Mouse (Mus musculus) adrenal gland, postnatal 10 days (tissue): Measurements from ENCODE around the gene Gm17482. TPM values are rescaled to one million over a fixed set of nuclear protein-coding genes. Genes with fewer than 3 reads are reported as not detected.
A peak's percentile ranks its signal among the peaks of the same experiment; 100 is the strongest.

Source experiments
- DNase-seq: peaks from one replicate; pipeline ENCODE4 v3.0.0; 2021; ENCODE audit warnings: mixed read lengths
- total RNA-seq, 2 experiments: library from RNA; stranded (reverse); gene quantifications; 2 replicates each; pipeline ENCODE4 v1.2.3; 2021

The Gm17482 gene
- total RNA-seq, 2 experiments from 2014 or later = not detected

DNA sequence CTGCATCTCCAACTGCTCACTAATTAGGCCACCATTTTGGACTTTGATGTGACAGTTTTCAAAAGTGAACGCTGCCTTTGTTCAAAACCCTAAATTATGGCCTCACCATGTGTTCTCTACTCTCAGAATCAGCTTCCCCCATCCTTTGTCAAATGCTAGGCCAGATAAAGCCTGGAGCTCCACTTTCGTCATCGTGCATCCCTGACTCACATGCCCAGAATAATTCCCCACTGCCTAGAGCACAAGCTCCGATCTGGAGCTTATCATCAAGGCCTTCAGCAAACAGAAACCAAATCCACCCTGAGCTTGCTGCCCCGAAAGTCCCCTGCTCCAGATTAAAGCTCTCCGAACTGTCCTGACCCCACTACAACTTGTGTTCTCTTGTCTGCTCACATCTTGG, 65.5 kb downstream of the Gm17482 start:
- DNase-seq = peak; percentile 43

DNA sequence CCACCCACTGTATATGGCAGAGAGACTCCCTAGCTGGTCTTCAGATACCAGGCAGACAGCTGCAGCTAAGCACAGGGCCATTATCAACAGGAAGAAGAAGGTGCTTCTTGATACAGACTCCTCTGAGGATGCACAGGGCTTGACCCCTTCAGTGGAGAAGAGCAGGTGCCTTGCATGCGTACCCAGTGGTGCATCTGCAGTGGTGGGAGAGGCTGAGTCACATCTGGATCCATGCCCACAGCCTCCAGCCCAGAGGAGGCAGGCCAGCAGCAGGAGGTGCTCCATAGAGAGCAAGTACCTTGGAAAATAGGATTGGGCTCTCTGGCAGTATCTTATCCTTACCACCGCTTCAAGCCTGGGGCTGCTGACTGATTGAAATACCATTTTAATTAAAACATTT, 66.7 kb downstream of the Gm17482 start:
- no peak for DNase-seq

DNA sequence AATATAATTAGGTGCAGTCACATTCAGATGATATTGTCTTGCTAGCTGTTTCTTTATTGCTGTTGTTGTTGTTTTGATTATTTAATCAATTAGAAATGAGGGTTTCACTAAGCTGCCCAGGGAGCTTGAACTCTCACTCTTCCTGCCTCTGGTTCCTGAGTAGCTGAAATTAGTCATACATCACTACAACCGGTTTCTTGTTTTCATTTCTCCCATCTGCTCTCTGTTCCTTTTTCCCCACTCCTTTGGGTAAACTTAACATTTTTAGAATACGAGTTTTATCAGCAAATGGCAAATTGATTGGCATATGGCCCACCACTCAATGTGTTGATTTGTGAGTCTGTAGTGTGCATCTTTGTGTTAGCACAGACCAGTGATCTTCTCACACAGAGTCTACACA, 80.0 kb downstream of the Gm17482 start:
- DNase-seq = no peak

Other genes with a start within 250 kb of the Gm17482 start
- 10 to 100 TPM; 28.4 to 30.5 TPM for gene Tamm41, start 189.5 kb upstream of the Gm17482 start, total RNA-seq
- 10 to 100 TPM; 23.2 to 41.1 TPM for gene Syn2, start 92.4 kb upstream of the Gm17482 start, total RNA-seq
- gene Timp4, start 24.9 kb downstream of the Gm17482 start, total RNA-seq = 10 to 100 TPM; 10.8 to 25.3 TPM
- gene Pparg, start 133.6 kb downstream of the Gm17482 start, total RNA-seq = 100 to 1,000 TPM; 145 to 148 TPM